Comparison of ENCODE assay signal across 14 mouse cellular contexts in genomic region chr1:89528671-89529276, GRCm38 (mm10).
DNase-seq lines count a peak whose midpoint lies in the region; ATAC-seq and TF ChIP-seq lines count a peak whose summit lies in the region.
"Had no signal": no experiment of that assay in that cellular context is flagged by ENCODE, and none has a peak within 500 bp of the region (broad histone marks: within the 10 kb centered on the region; RNA-seq: fewer than 3 reads in every experiment).

No protein-coding gene starts in this region.

- H3K36me3 ChIP-seq in stomach, embryonic 15.5 days, result no peaks in the 10 kb centered on the region
- H3K36me3 ChIP-seq: liver, embryonic 15.5 days had no signal

- no peak for TF ChIP-seq POLR2A in cerebellum, adult 2 months (IDR thresholded peaks at IDR 0.05; ENCODE audit: borderline replicate concordance, insufficient read depth, low read length)

- peaks cover 22% of the 10 kb centered on the region for H3K4me1 ChIP-seq in stomach, embryonic 15.5 days
- peaks cover 45% of the 10 kb centered on the region for H3K4me1 ChIP-seq in cerebellum, adult 2 months (ENCODE audit: control insufficient read depth, insufficient read depth, low read length)
- H3K4me1 ChIP-seq: liver, embryonic 15.5 days had no signal

- no peak overlapping the region for H3K9ac ChIP-seq in stomach, embryonic 15.5 days
- H3K9ac ChIP-seq: liver, embryonic 15.5 days had no signal

- WGBS in stomach, embryonic 15.5 days, result 29% methylated on average over 17 of the region's 17 CpGs
- whole genome bisulfite sequencing in cerebellum, adult 2 months, result 57% methylated on average over 17 of the region's 17 CpGs

- TF ChIP-seq CTCF in layer of hippocampus, adult 2 months (conservative IDR thresholded peaks at IDR 0.05), result no peak
- TF ChIP-seq CTCF in cerebellum, adult 2 months (IDR thresholded peaks at IDR 0.05; ENCODE audit: borderline replicate concordance, insufficient read depth, low read depth, low read length), result no peak

- H3K4me2 ChIP-seq in stomach, embryonic 15.5 days, result peak overlapping the region; percentile 20; the same call in 1 of the 2 replicates
- H3K4me2 ChIP-seq: liver, embryonic 15.5 days had no signal

- H3K27me3 ChIP-seq in stomach, embryonic 15.5 days (replicated peaks), result no peaks in the 10 kb centered on the region
- no peaks in the 10 kb centered on the region for H3K27me3 ChIP-seq in cerebellum, adult 2 months (ENCODE audit: control insufficient read depth, insufficient read depth, low read length)
- H3K27me3 ChIP-seq: CH12.LX; liver, embryonic 15.5 days had no signal

- ATAC-seq in stomach, embryonic 15.5 days (ENCODE audit: insufficient read depth, low FRiP score, low read depth), result 0 out of 2 replicates have a peak, but pooled peaks have one; percentile 24
- no peak for ATAC-seq in cerebellum, adult (ENCODE audit: insufficient number of reproducible peaks, low FRiP score, low TSS enrichment)
- ATAC-seq: hindbrain, postnatal 0 days had no signal

- H3K9me3 ChIP-seq in stomach, embryonic 15.5 days, result no peaks in the 10 kb centered on the region
- H3K9me3 ChIP-seq: liver, embryonic 15.5 days had no signal

- no peak overlapping the region for H3K4me3 ChIP-seq in layer of hippocampus, adult 2 months
- no peak overlapping the region for H3K4me3 ChIP-seq in stomach, embryonic 15.5 days (replicated peaks)
- no peak overlapping the region for H3K4me3 ChIP-seq in cerebellum, adult 2 months (replicated peaks; ENCODE audit: insufficient read depth, low read depth, low read length)
- H3K4me3 ChIP-seq: forebrain, embryonic 10.5 days; liver, embryonic 15.5 days had no signal

- H3K27ac ChIP-seq in layer of hippocampus, adult 2 months, result peak overlapping the region; percentile 18; the same call in 1 of the 2 replicates
- peak overlapping the region; percentile 33; the same call in 1 of the 2 replicates for H3K27ac ChIP-seq in stomach, embryonic 15.5 days
- H3K27ac ChIP-seq in cerebellum, adult 2 months (ENCODE audit: insufficient read depth, low read length), result no peak overlapping the region
- H3K27ac ChIP-seq: forebrain, embryonic 10.5 days; hindbrain, postnatal 0 days; liver, embryonic 15.5 days had no signal

- DNase-seq in layer of hippocampus, adult 2 months (ENCODE audit: low spot score in 2 of 2), result no peak
- DNase-seq in layer of hippocampus, postnatal 36 days, result no peak
- peak; percentile 51 for DNase-seq in gastrocnemius, postnatal 10 days
- DNase-seq in heart, postnatal 4 days, result peak; percentile 49
- DNase-seq in cerebellum, adult 2 months, result no peak
- DNase-seq: cerebellum, adult 9-10 months; kidney, postnatal 36 days; midbrain, embryonic 14.5 days had no signal

Comparison
In these comparisons a context has a peak if more than half of its experiments do, and no peak if none do; other contexts are left out.
1. DNase-seq: peak in gastrocnemius, postnatal 10 days (single experiment) and heart, postnatal 4 days (single experiment); none in layer of hippocampus, adult 2 months (0 of 2), layer of hippocampus, postnatal 36 days (0 of 2) and cerebellum, adult 2 months (0 of 2).